Mouse (Mus musculus) ES-E14 (cell line): ENCODE measurements at regions not wholly inside any gene's neighbourhood (a gene's known extent, or its start where the extent isn't known, plus 50 kb on each side); places are given as distances from the start of the nearest gene placed in this dataset.

Experiments used
- CHD2 ChIP-seq: IDR thresholded peaks from 2 replicates; pipeline ENCODE4 v1.6.1; 2014; ENCODE audit warnings: mild to moderate bottlenecking, low read depth, low read length, inconsistent platforms
- HCFC1 ChIP-seq: IDR thresholded peaks from 2 replicates; pipeline ENCODE4 v1.6.1; 2012; ENCODE audit warnings: low read length, inconsistent platforms, borderline replicate concordance; ENCODE audit not compliant: insufficient read depth
- MAFK ChIP-seq: IDR thresholded peaks from 2 replicates; pipeline ENCODE4 v1.6.1; 2014; ENCODE audit warnings: mild to moderate bottlenecking, low read depth, low read length, inconsistent platforms; ENCODE audit not compliant: insufficient read depth
- ZC3H11A ChIP-seq: IDR thresholded peaks from 2 replicates; pipeline ENCODE4 v1.6.1; 2012; ENCODE audit warnings: low read depth, mild to moderate bottlenecking, inconsistent platforms, low read length, borderline replicate concordance
- ZNF384 ChIP-seq: IDR thresholded peaks from 2 replicates; pipeline ENCODE4 v1.6.1; 2012; ENCODE audit warnings: low read depth, low read length, inconsistent platforms

DNA sequence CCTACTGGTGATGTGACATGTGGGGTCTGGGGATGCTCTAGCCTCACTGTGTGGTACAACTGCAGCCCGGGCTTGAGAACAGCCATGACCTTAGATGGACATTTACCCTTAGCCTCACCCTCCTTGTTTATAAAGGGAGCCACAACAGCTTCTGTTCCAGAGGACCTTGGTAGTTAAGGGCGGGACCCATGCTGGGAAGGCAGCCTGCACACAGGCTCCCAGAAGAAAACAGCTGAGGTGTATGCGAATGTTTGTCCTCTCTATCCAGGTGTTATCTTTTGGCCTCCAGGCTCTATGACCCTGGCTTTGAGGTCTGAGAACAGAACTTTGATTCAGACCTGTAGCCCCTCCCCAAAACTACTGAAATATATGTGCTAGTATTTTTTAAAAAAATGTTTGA, 102.1 kb upstream of the Mki67 start:
- TF ChIP-seq HCFC1: no peak
- TF ChIP-seq MAFK: no peak
- TF ChIP-seq ZC3H11A: no peak
- TF ChIP-seq CHD2: no peak
- TF ChIP-seq ZNF384: no peak
